Mouse (Mus musculus) kidney, adult 2 months (tissue): ENCODE results near the gene Trio.

Experiments used
- CTCF ChIP-seq: fragments of 200-500 bp; conservative IDR thresholded peaks from 2 replicates; pipeline ENCODE4 v1.5.1; 2011; ENCODE audit warnings: low read depth, mild to moderate bottlenecking, control low read depth, low read length, moderate library complexity, mixed read lengths; ENCODE audit not compliant: insufficient read depth, insufficient read length
- POLR2A ChIP-seq: fragments of 200-500 bp; IDR thresholded peaks from one replicate; pipeline ENCODE4 v1.6.1; 2011; ENCODE audit warnings: low read depth, low read length, control low read depth

DNA sequence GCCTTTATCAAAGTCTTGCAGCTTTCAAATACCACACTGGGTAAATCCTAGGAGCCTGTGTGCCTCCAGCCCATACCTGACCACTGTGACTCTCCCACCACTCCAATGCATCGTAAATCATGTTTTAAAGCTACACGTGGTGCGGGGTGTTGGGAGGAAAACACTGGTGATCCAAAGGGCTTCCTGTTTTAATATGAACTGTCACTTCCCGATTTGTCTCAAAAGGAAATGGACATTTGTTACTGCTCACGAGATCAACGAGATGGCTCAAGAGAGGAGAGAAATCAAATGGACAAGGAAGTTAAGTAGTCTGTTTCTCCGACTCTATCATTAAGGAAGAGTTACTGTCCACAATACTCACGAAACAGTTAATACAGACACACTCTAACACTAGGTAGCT lies 84.6 kb downstream of the Trio start:
- TF ChIP-seq CTCF (no peak), POLR2A (no peak)
